In genomic region chr15:88651019-88651418, GRCm38 (mm10) we compare ENCODE assay signal across 8 mouse cellular contexts. TPM values are rescaled to one million over a fixed set of nuclear protein-coding genes. Genes with fewer than 3 reads are reported as not detected.
DNase-seq lines count a peak whose midpoint lies in the region; ATAC-seq and TF ChIP-seq lines count a peak whose summit lies in the region.

No protein-coding gene starts in this region.

- DNase-seq in heart, adult 18-20 months: peak; percentile 21 to 74
- DNase-seq in embryonic facial prominence, embryonic 14.5 days (ENCODE audit: low spot score): peak; percentile 62
- peak; percentile 88 for DNase-seq in hindbrain, embryonic 11.5 days (ENCODE audit: low spot score)
- peak; percentile 78 to 82 for DNase-seq in left cerebral cortex, adult 2 months (ENCODE audit: extremely low spot score in 1 of 2, low spot score in 2 of 2)
- DNase-seq in spleen, postnatal 4 days (ENCODE audit: low spot score in 2 of 2): peak; percentile 32 to 81

- no peaks in the 10 kb centered on the region for H3K9me3 ChIP-seq in heart, embryonic 11.5 days (replicated peaks; ENCODE audit: control insufficient read depth, low read length)
- H3K9me3 ChIP-seq in embryonic facial prominence, embryonic 14.5 days (ENCODE audit: control insufficient read depth, low read length): no peaks in the 10 kb centered on the region
- no peaks in the 10 kb centered on the region for H3K9me3 ChIP-seq in hindbrain, embryonic 11.5 days (ENCODE audit: control insufficient read depth, low read length)
- H3K9me3 ChIP-seq in midbrain, embryonic 12.5 days: no peaks in the 10 kb centered on the region

- intact Hi-C loops in left cerebral cortex, adult 2 months (cut with DNase I): loop anchor here (2.0 kb wide), 1 partner anchor 90 kb away; no protein-coding TSS in a partner anchor

- WGBS in heart, embryonic 11.5 days (ENCODE audit: insufficient replicate concordance): 26% methylated on average over 13 of the region's 13 CpGs
- WGBS in embryonic facial prominence, embryonic 14.5 days: 20% methylated on average over 13 of the region's 13 CpGs
- 23% methylated on average over 13 of the region's 13 CpGs for WGBS in hindbrain, embryonic 11.5 days
- 21% methylated on average over 13 of the region's 13 CpGs for WGBS in midbrain, embryonic 12.5 days

- no peak overlapping the region for H3K4me2 ChIP-seq in heart, embryonic 11.5 days
- H3K4me2 ChIP-seq in embryonic facial prominence, embryonic 14.5 days (ENCODE audit: low read depth, low read length): no peak overlapping the region
- no peak overlapping the region for H3K4me2 ChIP-seq in hindbrain, embryonic 11.5 days (replicated peaks; ENCODE audit: low read depth, low read length)
- H3K4me2 ChIP-seq in midbrain, embryonic 12.5 days (replicated peaks): 0 out of 2 replicates have a peak overlapping the region, but pooled peaks have one; percentile 2

- no peak for ATAC-seq in heart, embryonic 11.5 days (replicated peaks; ENCODE audit: insufficient number of reproducible peaks, low FRiP score, low TSS enrichment)
- ATAC-seq in embryonic facial prominence, embryonic 14.5 days (ENCODE audit: low read depth): no peak
- ATAC-seq in hindbrain, embryonic 11.5 days (ENCODE audit: low FRiP score): no peak; the same call in 1 of the 2 replicates
- peak; percentile 66 for ATAC-seq in midbrain, embryonic 12.5 days (ENCODE audit: low FRiP score, low read depth)

- H3K27ac ChIP-seq in heart, embryonic 11.5 days (ENCODE audit: low read depth, low read length): no peak overlapping the region
- H3K27ac ChIP-seq in bone marrow macrophage, adult 2 months (ENCODE audit: insufficient read depth, low read depth, low read length): no peak overlapping the region
- no peak overlapping the region for H3K27ac ChIP-seq in embryonic facial prominence, embryonic 14.5 days (replicated peaks; ENCODE audit: low read depth, low read length)
- H3K27ac ChIP-seq in hindbrain, embryonic 11.5 days (ENCODE audit: low read depth, low read length): no peak overlapping the region
- no peak overlapping the region for H3K27ac ChIP-seq in left cerebral cortex, adult 2 months
- no peak overlapping the region for H3K27ac ChIP-seq in midbrain, embryonic 12.5 days (replicated peaks)

- H3K9ac ChIP-seq in heart, embryonic 11.5 days (ENCODE audit: low read depth, low read length): no peak overlapping the region
- no peak overlapping the region for H3K9ac ChIP-seq in embryonic facial prominence, embryonic 14.5 days (ENCODE audit: low read depth, low read length)
- no peak overlapping the region for H3K9ac ChIP-seq in hindbrain, embryonic 11.5 days (ENCODE audit: low read depth, low read length)
- H3K9ac ChIP-seq in midbrain, embryonic 12.5 days (replicated peaks): no peak overlapping the region

- H3K27me3 ChIP-seq in heart, embryonic 11.5 days (ENCODE audit: control insufficient read depth, insufficient read depth, low read length): peaks cover 7% of the 10 kb centered on the region; the same call in 1 of the 2 replicates
- H3K27me3 ChIP-seq in embryonic facial prominence, embryonic 14.5 days (replicated peaks; ENCODE audit: control insufficient read depth, insufficient read depth, low read length): no peaks in the 10 kb centered on the region
- no peaks in the 10 kb centered on the region for H3K27me3 ChIP-seq in hindbrain, embryonic 11.5 days (ENCODE audit: control insufficient read depth, insufficient read depth, low read length)
- peaks cover 19% of the 10 kb centered on the region; the same call in 1 of the 2 replicates for H3K27me3 ChIP-seq in midbrain, embryonic 12.5 days

- no peaks in the 10 kb centered on the region for H3K4me1 ChIP-seq in heart, embryonic 11.5 days (ENCODE audit: control insufficient read depth, insufficient read depth, low read length)
- H3K4me1 ChIP-seq in bone marrow macrophage, adult 2 months (ENCODE audit: control insufficient read depth, insufficient read depth, low read length): no peaks in the 10 kb centered on the region
- H3K4me1 ChIP-seq in embryonic facial prominence, embryonic 14.5 days (ENCODE audit: control insufficient read depth, insufficient read depth, low read length): no peaks in the 10 kb centered on the region
- H3K4me1 ChIP-seq in hindbrain, embryonic 11.5 days (replicated peaks; ENCODE audit: control insufficient read depth, insufficient read depth, low read length): no peaks in the 10 kb centered on the region
- no peaks in the 10 kb centered on the region for H3K4me1 ChIP-seq in midbrain, embryonic 12.5 days

- no peak overlapping the region for H3K4me3 ChIP-seq in heart, embryonic 11.5 days (ENCODE audit: low read depth, low read length)
- no peak overlapping the region for H3K4me3 ChIP-seq in bone marrow macrophage, adult 2 months (ENCODE audit: insufficient read depth, low read length)
- no peak overlapping the region for H3K4me3 ChIP-seq in embryonic facial prominence, embryonic 14.5 days (ENCODE audit: low read depth, low read length)
- H3K4me3 ChIP-seq in hindbrain, embryonic 11.5 days (ENCODE audit: low read depth, low read length): no peak overlapping the region
- no peak overlapping the region for H3K4me3 ChIP-seq in left cerebral cortex, adult 2 months
- H3K4me3 ChIP-seq in midbrain, embryonic 12.5 days: no peak overlapping the region

- no peaks in the 10 kb centered on the region for H3K36me3 ChIP-seq in heart, embryonic 11.5 days (ENCODE audit: control insufficient read depth, insufficient read depth, low read length)
- no peaks in the 10 kb centered on the region for H3K36me3 ChIP-seq in embryonic facial prominence, embryonic 14.5 days (ENCODE audit: control insufficient read depth, insufficient read depth, low read length)
- H3K36me3 ChIP-seq in hindbrain, embryonic 11.5 days (ENCODE audit: control insufficient read depth, insufficient read depth, low read length): no peaks in the 10 kb centered on the region
- no peaks in the 10 kb centered on the region for H3K36me3 ChIP-seq in midbrain, embryonic 12.5 days

- no peak for TF ChIP-seq POLR2A in bone marrow macrophage, adult 2 months (IDR thresholded peaks at IDR 0.05; ENCODE audit: borderline replicate concordance, low read depth, low read length)

- peak; percentile 71 for TF ChIP-seq CTCF in bone marrow macrophage, adult 2 months (IDR thresholded peaks at IDR 0.05; ENCODE audit: low read depth, low read length)
- peak; percentile 96 for TF ChIP-seq CTCF in left cerebral cortex, adult 2 months (IDR thresholded peaks at IDR 0.05)

RNA-seq across cellular contexts. Expression of gene Zdhhc25, which starts 50.9 kb away (rescaled TPM):
- total RNA-seq in heart, adult 18-20 months (2021): not detected
- not detected in 2 replicates for polyA plus RNA-seq in heart, embryonic 11.5 days (2014; fragmentation: Nextera tagmentation; extraction: Ambion mirVana)
- polyA plus RNA-seq in bone marrow macrophage, adult 2 months (2012; ENCODE audit: insufficient read depth, insufficient read length, missing spikeins): not detected in 2 replicates
- polyA plus RNA-seq in embryonic facial prominence, embryonic 14.5 days (2014; fragmentation: Nextera tagmentation; extraction: Ambion mirVana): not detected in 2 replicates
- not detected in 2 replicates for polyA plus RNA-seq in hindbrain, embryonic 11.5 days (2014; fragmentation: Nextera tagmentation; extraction: Ambion mirVana)
- not detected for total RNA-seq in left cerebral cortex, adult 2 months (2021)
- not detected in 2 replicates for polyA plus RNA-seq in midbrain, embryonic 12.5 days (2016; fragmentation: Nextera tagmentation; extraction: Ambion mirVana)
